Mouse (Mus musculus) v-Abl transformed pro-B cells (cell line): ENCODE results near the gene Hnf4a.

ENCODE experiments used
- in situ Hi-C, 2 experiments: fragments of 400-800 bp; cut with MboI; formaldehyde crosslinking; loops; one replicate each; pipeline ENCODE4 v1.15.1; 2025; ENCODE audit not compliant: unreplicated experiment in 2 of 2

Gene Hnf4a

GRCm38 (mm10) chr2:163584088-163584426, 77.4 kb downstream of the Hnf4a start:
- in situ Hi-C loops = loop anchor here in 1 of 2 experiments (10.0 kb wide), 1 partner anchor 49 kb away; no protein-coding TSS in a partner anchor

- in situ Hi-C loops = loop anchor here in 1 of 2 experiments (10.0 kb wide), 1 partner anchor 52 kb away; no protein-coding TSS in a partner anchor
Observed at GRCm38 (mm10) chr2:163586384-163587261, 80.0 kb downstream of the Hnf4a start.

GRCm38 (mm10) chr2:163587506-163587905, 80.9 kb downstream of the Hnf4a start:
- in situ Hi-C loops = loop anchor here in 1 of 2 experiments (10.0 kb wide), 1 partner anchor 53 kb away; no protein-coding TSS in a partner anchor

- in situ Hi-C loops = no loop called here
Observed at GRCm38 (mm10) chr2:163590211-163590610, 83.6 kb downstream of the Hnf4a start.

- in situ Hi-C loops = no loop called here
Observed at GRCm38 (mm10) chr2:163590996-163591395, 84.4 kb downstream of the Hnf4a start.

GRCm38 (mm10) chr2:163592084-163592483, 85.5 kb downstream of the Hnf4a start:
- in situ Hi-C loops = no loop called here

GRCm38 (mm10) chr2:163593636-163594282, 87.2 kb downstream of the Hnf4a start:
- in situ Hi-C loops = no loop called here

GRCm38 (mm10) chr2:163595119-163595518, 88.5 kb downstream of the Hnf4a start:
- in situ Hi-C loops = loop anchor here in 1 of 2 experiments (5.0 kb wide), 1 partner anchor 63 kb away; no protein-coding TSS in a partner anchor

GRCm38 (mm10) chr2:163596057-163596872, 89.7 kb downstream of the Hnf4a start:
- in situ Hi-C loops = loop anchor here in 1 of 2 experiments (5.0 kb wide), 1 partner anchor 64 kb away; no protein-coding TSS in a partner anchor

- in situ Hi-C loops = loop anchor here in 1 of 2 experiments (5.0 kb wide), 1 partner anchor 65 kb away; no protein-coding TSS in a partner anchor
Observed at GRCm38 (mm10) chr2:163596873-163597155, 90.2 kb downstream of the Hnf4a start.

GRCm38 (mm10) chr2:163597661-163598060, 91.1 kb downstream of the Hnf4a start:
- in situ Hi-C loops = loop anchor here in 1 of 2 experiments (5.0 kb wide), 1 partner anchor 65 kb away; no protein-coding TSS in a partner anchor

- in situ Hi-C loops = loop anchor here in 1 of 2 experiments (5.0 kb wide), 1 partner anchor 67 kb away; no protein-coding TSS in a partner anchor
Observed at GRCm38 (mm10) chr2:163599226-163599625, 92.6 kb downstream of the Hnf4a start.

GRCm38 (mm10) chr2:163601066-163601465, 94.5 kb downstream of the Hnf4a start:
- in situ Hi-C loops = loop anchor here in 1 of 2 experiments (25.0 kb wide), 1 partner anchor 111 kb away; no protein-coding TSS in a partner anchor

- in situ Hi-C loops = loop anchor here in 1 of 2 experiments (25.0 kb wide), 1 partner anchor 111 kb away; no protein-coding TSS in a partner anchor
Observed at GRCm38 (mm10) chr2:163601712-163602100, 95.1 kb downstream of the Hnf4a start.

GRCm38 (mm10) chr2:163602101-163602971, 95.7 kb downstream of the Hnf4a start, which contains the start of gene Ttpal:
Ttpal (plus strand) TSS chr2:163602314.
- in situ Hi-C loops = loop anchor here in 1 of 2 experiments (25.0 kb wide), 1 partner anchor 110 kb away; no protein-coding TSS in a partner anchor

- in situ Hi-C loops = loop anchor here in 1 of 2 experiments (25.0 kb wide), 1 partner anchor 106 kb away; no protein-coding TSS in a partner anchor
Observed at GRCm38 (mm10) chr2:163606161-163606560, 99.6 kb downstream of the Hnf4a start.

GRCm38 (mm10) chr2:163608008-163608407, 101.4 kb downstream of the Hnf4a start:
- in situ Hi-C loops = loop anchor here in 1 of 2 experiments (25.0 kb wide), 1 partner anchor 104 kb away; no protein-coding TSS in a partner anchor

GRCm38 (mm10) chr2:163609281-163609975, 102.8 kb downstream of the Hnf4a start:
- in situ Hi-C loops = loop anchor here in 1 of 2 experiments (25.0 kb wide), 1 partner anchor 103 kb away; no protein-coding TSS in a partner anchor
